Mouse (Mus musculus) splenic B cell, adult 2 months (primary cell): Measurements from ENCODE around the gene Cyb5b.

Experiments used
- DNase-seq: peaks from one replicate; pipeline ENCODE4 v3.0.0-alpha.2; 2011; ENCODE audit warnings: low read depth, low spot score
- H3K27me3 ChIP-seq: 2 replicates; pipeline ENCODE4 v1.6.1; 2012; ENCODE audit warnings: mild to moderate bottlenecking, low read length, moderate library complexity, mixed read lengths; ENCODE audit not compliant: control insufficient read depth, poor library complexity, insufficient read depth, severe bottlenecking
- H3K36me3 ChIP-seq: 2 replicates; pipeline ENCODE4 v1.6.1; 2012; ENCODE audit warnings: mild to moderate bottlenecking, low read length, moderate library complexity, mixed read lengths; ENCODE audit not compliant: control insufficient read depth, poor library complexity, insufficient read depth, severe bottlenecking

The Cyb5b gene

DNA sequence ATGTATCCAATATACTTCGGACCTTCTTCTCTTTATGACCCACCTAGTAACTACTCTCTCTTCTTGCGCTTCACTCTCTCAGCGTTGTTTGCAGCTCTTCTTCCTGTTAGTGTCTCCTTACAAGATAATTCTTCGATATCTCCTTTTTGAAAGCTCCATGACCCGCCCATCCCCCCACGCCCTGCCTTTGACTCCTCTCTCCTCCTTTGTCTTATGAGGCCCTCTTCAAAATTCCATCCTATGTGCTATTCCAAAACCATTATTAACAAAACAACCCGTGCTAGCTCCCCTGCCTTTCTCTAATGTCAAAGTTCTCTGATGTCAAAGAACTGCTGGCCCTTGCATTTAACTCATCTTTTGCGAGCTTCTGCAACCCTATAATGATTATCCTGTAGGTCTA lies 67.7 kb downstream of the Cyb5b start:
- H3K36me3 ChIP-seq: no peaks in the 10 kb centered on the region
- no peak for DNase-seq

DNA sequence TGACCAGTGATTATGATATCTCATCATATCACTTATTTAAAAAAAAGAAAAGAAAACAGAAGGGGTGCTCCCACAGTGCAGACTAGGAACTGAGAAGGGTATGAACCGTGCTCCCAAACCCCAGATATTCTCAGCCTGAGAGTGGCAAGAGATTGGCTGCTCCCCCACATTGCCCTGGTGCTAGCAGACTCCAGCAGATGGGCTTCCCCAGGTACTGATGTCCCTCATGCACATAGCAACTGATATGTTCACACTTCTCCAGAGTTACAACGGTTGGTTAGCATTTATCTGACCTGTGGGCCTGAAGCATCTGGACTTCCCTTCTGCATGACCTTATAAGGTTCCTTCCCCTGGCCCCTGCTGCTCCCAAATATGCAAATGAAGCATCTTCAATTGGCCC lies 68.6 kb downstream of the Cyb5b start:
- no peak for DNase-seq
- H3K27me3 ChIP-seq: no peaks in the 10 kb centered on the region; the same call in 1 of the 2 replicates
- no peaks in the 10 kb centered on the region for H3K36me3 ChIP-seq

More for the DNA sequence above, 67.7 kb downstream of the Cyb5b start:
- no peaks in the 10 kb centered on the region; the same call in 1 of the 2 replicates for H3K27me3 ChIP-seq

DNA sequence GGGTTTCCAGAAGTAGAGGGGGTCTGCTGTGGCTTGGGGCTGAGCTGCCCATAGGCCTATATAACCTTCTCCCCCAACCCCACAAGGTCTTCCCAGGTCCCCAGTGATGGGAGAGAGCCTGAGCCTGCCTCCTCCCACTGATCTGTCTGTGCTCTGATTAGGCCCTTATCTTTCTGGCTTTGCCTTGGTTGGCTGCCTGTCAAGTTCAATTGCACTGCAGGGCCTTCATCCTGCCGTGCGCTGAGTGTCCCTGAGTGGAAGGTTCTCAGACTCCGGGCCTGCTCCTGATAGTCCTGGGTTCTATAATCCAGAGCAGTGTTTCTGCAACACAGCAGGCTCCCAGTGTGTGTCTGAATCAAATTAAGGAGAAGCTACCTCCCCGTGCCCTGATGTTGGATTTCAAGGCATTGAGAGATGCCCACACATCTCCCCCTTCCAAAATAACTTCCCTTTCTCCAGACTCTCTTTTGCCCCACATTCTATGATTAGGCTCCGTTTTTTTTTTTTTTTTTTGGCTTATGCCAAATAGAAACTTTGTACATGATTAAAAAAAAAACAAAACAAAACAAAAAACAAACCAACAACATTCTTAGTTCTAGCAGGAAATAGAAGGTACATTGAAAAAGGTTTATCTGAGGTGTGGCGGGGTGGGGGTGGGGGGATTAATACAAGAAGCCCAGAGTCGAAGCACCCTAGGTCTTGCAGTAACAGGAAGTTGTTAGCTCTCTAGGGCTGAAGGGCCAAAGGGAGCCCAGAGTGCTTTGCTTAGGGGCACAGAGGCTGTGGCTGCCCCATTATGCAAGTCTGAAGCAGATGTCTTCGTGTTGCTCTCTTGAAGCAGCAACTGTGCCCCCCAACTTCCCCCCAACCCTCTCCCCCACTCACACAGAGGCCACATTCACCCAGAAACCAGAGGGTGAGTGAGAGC lies 71.7 kb downstream of the Cyb5b start:
- Histone ChIP-seq H3K27me3 (no peaks in the 10 kb centered on the region; the same call in 1 of the 2 replicates), H3K36me3 (no peaks in the 10 kb centered on the region)
- no peak for DNase-seq

DNA sequence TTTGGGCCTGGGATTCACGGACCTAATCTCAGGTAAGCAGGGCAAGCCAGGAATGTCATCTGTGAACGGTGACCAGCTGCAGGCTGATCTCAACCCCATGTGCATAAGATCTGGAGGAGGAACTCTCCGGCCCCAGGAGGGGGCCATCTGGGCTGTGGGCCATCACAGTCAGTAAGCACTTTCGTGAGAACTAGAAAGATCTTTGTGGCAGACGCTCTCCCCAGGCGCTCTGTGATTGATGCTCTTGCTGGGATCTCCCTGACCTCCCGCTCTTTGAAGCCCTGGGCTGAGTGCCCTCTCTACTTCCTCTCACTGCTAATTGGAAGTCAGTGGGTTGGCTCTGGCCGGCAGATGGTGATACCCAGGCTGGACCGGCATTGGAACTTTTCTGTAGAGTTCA lies 75.7 kb downstream of the Cyb5b start:
- Histone ChIP-seq H3K27me3 (no peaks in the 10 kb centered on the region), H3K36me3 (no peaks in the 10 kb centered on the region)
- DNase-seq: no peak

DNA sequence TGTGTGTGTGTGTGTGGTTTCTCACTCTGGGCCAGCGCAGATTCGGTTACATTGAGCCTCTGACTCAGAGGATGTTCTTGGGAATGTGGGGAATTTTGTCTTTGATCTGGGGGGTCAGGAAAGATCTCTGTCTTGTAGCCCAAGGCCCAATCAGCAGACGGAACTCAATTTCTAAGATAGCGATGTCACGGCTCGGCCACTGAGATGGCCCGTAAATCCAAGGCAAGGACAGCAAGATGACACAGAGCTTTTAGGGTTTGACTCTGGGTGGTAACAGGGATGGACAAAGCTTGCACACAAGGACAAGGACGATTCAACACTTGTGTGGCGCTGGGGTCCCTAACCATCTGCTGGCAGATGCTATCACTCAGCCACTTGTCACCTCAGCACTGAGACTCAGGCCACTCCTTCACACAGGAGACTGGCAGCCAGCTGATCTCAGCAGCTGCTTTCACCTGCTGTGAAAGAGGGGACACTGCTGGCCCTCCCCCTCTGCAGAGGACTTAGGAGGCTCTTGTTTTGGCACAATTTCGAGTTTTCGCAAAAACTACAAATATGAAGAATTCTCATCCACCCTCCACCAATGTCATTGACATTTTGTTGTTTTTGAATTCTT lies 76.7 kb downstream of the Cyb5b start:
- Histone ChIP-seq H3K36me3 (no peaks in the 10 kb centered on the region), H3K27me3 (no peaks in the 10 kb centered on the region)
- no peak for DNase-seq

DNA sequence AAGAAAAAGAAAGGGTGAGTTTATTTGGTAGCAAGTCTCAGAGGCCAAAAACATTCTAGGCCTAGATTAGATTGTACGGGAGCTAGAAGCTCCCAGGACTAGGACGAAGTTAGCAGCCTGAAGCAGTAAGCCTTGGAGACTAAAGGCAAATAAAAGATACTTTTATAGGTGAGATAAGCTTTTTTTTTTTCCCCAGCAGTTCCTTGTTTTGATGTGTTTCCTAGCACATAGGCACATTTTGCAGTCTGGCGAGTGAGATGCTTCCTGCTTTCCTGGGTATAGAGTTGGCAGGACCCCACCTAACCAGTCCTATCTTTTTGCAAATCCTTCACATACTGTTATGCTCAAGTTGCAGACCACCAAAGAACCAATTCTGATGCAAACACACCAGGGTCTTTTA lies 82.8 kb downstream of the Cyb5b start:
- no peaks in the 10 kb centered on the region for H3K27me3 ChIP-seq
- no peak for DNase-seq

DNA sequence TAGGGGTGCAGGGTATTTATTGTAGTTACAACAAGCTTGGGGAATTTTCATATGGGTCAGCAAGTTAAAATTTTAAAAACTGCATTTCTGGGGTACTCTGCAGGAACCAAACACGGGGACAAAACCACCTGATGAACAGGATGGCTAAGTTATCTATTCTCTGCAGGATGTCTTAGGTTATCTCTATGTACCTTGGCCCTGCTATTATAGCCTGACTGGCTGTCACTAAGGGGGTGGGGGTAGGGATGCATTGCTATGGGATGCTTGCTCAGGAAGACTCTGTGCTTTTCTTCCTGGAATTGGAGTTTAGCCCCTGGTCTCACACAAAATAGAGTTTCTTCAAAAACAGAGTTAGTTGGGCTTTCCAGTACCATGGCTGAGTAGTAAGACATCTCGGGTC lies 83.3 kb downstream of the Cyb5b start:
- H3K36me3 ChIP-seq: no peaks in the 10 kb centered on the region
- no peaks in the 10 kb centered on the region for H3K27me3 ChIP-seq
- no peak for DNase-seq

More for the DNA sequence above, 82.8 kb downstream of the Cyb5b start:
- H3K36me3 ChIP-seq: no peaks in the 10 kb centered on the region
